9 mouse cellular contexts compared by ENCODE assay signal in genomic region chr16:44357571-44358268, GRCm38 (mm10). TPM values are rescaled to one million over a fixed set of nuclear protein-coding genes. Genes with fewer than 3 reads are reported as not detected.
DNase-seq lines count a peak whose midpoint lies in the region; ATAC-seq and TF ChIP-seq lines count a peak whose summit lies in the region.
"Had no signal": no experiment of that assay in that cellular context is flagged by ENCODE, and none has a peak within 500 bp of the region (broad histone marks: within the 10 kb centered on the region; RNA-seq: fewer than 3 reads in every experiment).

No protein-coding gene starts in this region.

- H3K4me2 ChIP-seq in liver, embryonic 14.5 days (ENCODE audit: low read depth): peak overlapping the region; percentile 45
- H3K4me2 ChIP-seq in stomach, embryonic 14.5 days (replicated peaks; ENCODE audit: low read depth, low read length): no peak overlapping the region
- H3K4me2 ChIP-seq: hindbrain, embryonic 15.5 days had no signal

- 57% methylated on average over 4 of the region's 4 CpGs for WGBS in liver, embryonic 14.5 days (ENCODE audit: insufficient replicate concordance)
- WGBS in stomach, embryonic 14.5 days: 71% methylated on average over 4 of the region's 4 CpGs
- WGBS in hindbrain, embryonic 10.5 days: 81% methylated on average over 4 of the region's 4 CpGs

- H3K9me3 ChIP-seq in ES-Bruce4 (replicated peaks; ENCODE audit: control insufficient read depth, insufficient read depth, low read length, poor library complexity, severe bottlenecking): no peaks in the 10 kb centered on the region
- H3K9me3 ChIP-seq in liver, embryonic 14.5 days (ENCODE audit: control insufficient read depth, low read length): no peaks in the 10 kb centered on the region
- H3K9me3 ChIP-seq in stomach, embryonic 14.5 days (ENCODE audit: control insufficient read depth, low read depth, low read length): no peaks in the 10 kb centered on the region
- no peaks in the 10 kb centered on the region for H3K9me3 ChIP-seq in hindbrain, embryonic 10.5 days
- H3K9me3 ChIP-seq: hindbrain, embryonic 15.5 days had no signal

- no peaks in the 10 kb centered on the region for H3K27me3 ChIP-seq in ES-Bruce4 (ENCODE audit: control insufficient read depth, insufficient read depth, low read length, poor library complexity, severe bottlenecking)
- no peaks in the 10 kb centered on the region for H3K27me3 ChIP-seq in liver, embryonic 14.5 days (ENCODE audit: control insufficient read depth, insufficient read depth, low read length)
- no peaks in the 10 kb centered on the region for H3K27me3 ChIP-seq in stomach, embryonic 14.5 days (ENCODE audit: control insufficient read depth, insufficient read depth, low read length)
- H3K27me3 ChIP-seq in hindbrain, embryonic 10.5 days (ENCODE audit: insufficient read depth, poor library complexity, severe bottlenecking): no peaks in the 10 kb centered on the region
- H3K27me3 ChIP-seq: hindbrain, embryonic 15.5 days had no signal

- DNase-seq in adrenal gland, postnatal 10 days: peak; percentile 25
- peak; percentile 42 to 43 for DNase-seq in heart, postnatal 10 days
- DNase-seq in liver, embryonic 14.5 days (ENCODE audit: low read depth in 3 of 3, low spot score in 3 of 3): peak; percentile 81 to 83 (median 81)
- DNase-seq in hindbrain, embryonic 10.5 days (ENCODE audit: low spot score): no peak
- DNase-seq in layer of hippocampus, postnatal 25 days (ENCODE audit: extremely low spot score in 1 of 2, low spot score in 1 of 2): no peak
- no peak for DNase-seq in cerebellum, postnatal 14 days

- TF ChIP-seq EP300 in ES-Bruce4 (IDR thresholded peaks at IDR 0.05; ENCODE audit: insufficient read depth, low read depth, low read length): peak; percentile 53; the same call in 1 of the 2 replicates
- no peak for TF ChIP-seq EP300 in liver, embryonic 14.5 days (IDR thresholded peaks at IDR 0.05; ENCODE audit: low read depth)

- TF ChIP-seq POLR2A in ES-Bruce4 (IDR thresholded peaks at IDR 0.05; ENCODE audit: insufficient read depth, low read length): no peak

- H3K27ac ChIP-seq in ES-Bruce4 (ENCODE audit: insufficient read depth, low read length): no peak overlapping the region
- no peak overlapping the region for H3K27ac ChIP-seq in liver, embryonic 14.5 days
- H3K27ac ChIP-seq in stomach, embryonic 14.5 days (ENCODE audit: low read length): no peak overlapping the region
- H3K27ac ChIP-seq in hindbrain, embryonic 10.5 days: no peak overlapping the region
- H3K27ac ChIP-seq: hindbrain, embryonic 15.5 days had no signal

- intact Hi-C loops in heart, postnatal 10 days (cut with DNase I): no loop called here

- ATAC-seq in liver, embryonic 14.5 days (ENCODE audit: insufficient read depth): peak; percentile 99
- ATAC-seq in stomach, embryonic 14.5 days (ENCODE audit: insufficient number of reproducible peaks, insufficient read depth, low FRiP score, low read depth): peak; percentile 79; the same call in 1 of the 2 replicates

- peaks cover 3% of the 10 kb centered on the region; the same call in 1 of the 2 replicates for H3K36me3 ChIP-seq in ES-Bruce4 (ENCODE audit: control insufficient read depth, insufficient read depth, low read length, poor library complexity, severe bottlenecking)
- no peaks in the 10 kb centered on the region; the same call in 1 of the 2 replicates for H3K36me3 ChIP-seq in liver, embryonic 14.5 days (replicated peaks; ENCODE audit: control insufficient read depth, insufficient read depth, low read depth)
- H3K36me3 ChIP-seq in stomach, embryonic 14.5 days (ENCODE audit: control insufficient read depth, insufficient read depth, low read length): no peaks in the 10 kb centered on the region; the same call in 1 of the 2 replicates
- H3K36me3 ChIP-seq in hindbrain, embryonic 10.5 days: peaks cover 44% of the 10 kb centered on the region

- H3K9ac ChIP-seq in ES-Bruce4 (ENCODE audit: low read depth, poor library complexity, severe bottlenecking): no peak overlapping the region
- no peak overlapping the region for H3K9ac ChIP-seq in liver, embryonic 14.5 days (replicated peaks)
- no peak overlapping the region for H3K9ac ChIP-seq in stomach, embryonic 14.5 days (replicated peaks; ENCODE audit: low read depth, low read length)
- H3K9ac ChIP-seq: hindbrain, embryonic 15.5 days had no signal

- H3K4me3 ChIP-seq in ES-Bruce4 (ENCODE audit: low read depth, low read length): no peak overlapping the region
- no peak overlapping the region for H3K4me3 ChIP-seq in liver, embryonic 14.5 days (ENCODE audit: insufficient read depth in 1 of 2, low read depth in 2 of 2, low read length in 2 of 2)
- H3K4me3 ChIP-seq in stomach, embryonic 14.5 days (ENCODE audit: low read depth, low read length): no peak overlapping the region
- no peak overlapping the region for H3K4me3 ChIP-seq in hindbrain, embryonic 10.5 days
- H3K4me3 ChIP-seq: hindbrain, embryonic 15.5 days had no signal

- TF ChIP-seq CTCF in ES-Bruce4 (IDR thresholded peaks at IDR 0.05; ENCODE audit: low read depth, low read length): no peak
- no peak for TF ChIP-seq CTCF in liver, embryonic 14.5 days (IDR thresholded peaks at IDR 0.05; ENCODE audit: low read depth)

- H3K4me1 ChIP-seq in ES-Bruce4 (ENCODE audit: control insufficient read depth, insufficient read depth, low read length): peaks cover 2% of the 10 kb centered on the region
- peaks cover 11 to 12% of the 10 kb centered on the region in 2 experiments for H3K4me1 ChIP-seq in liver, embryonic 14.5 days (replicated peaks; ENCODE audit: control insufficient read depth in 2 of 2, insufficient read depth in 2 of 2, low read length in 1 of 2)
- H3K4me1 ChIP-seq in stomach, embryonic 14.5 days (ENCODE audit: control insufficient read depth, insufficient read depth, low read length): no peaks in the 10 kb centered on the region
- no peaks in the 10 kb centered on the region for H3K4me1 ChIP-seq in hindbrain, embryonic 10.5 days (replicated peaks)
- H3K4me1 ChIP-seq: hindbrain, embryonic 15.5 days had no signal

RNA-seq across cellular contexts. Expression of gene Spice1, which starts 10.8 kb away (rescaled TPM):
- polyA plus RNA-seq in ES-Bruce4 (2011; ENCODE audit: insufficient read depth, insufficient read length, low read depth, missing spikeins): 56.9 and 60.9 TPM in 2 replicates
- total RNA-seq in adrenal gland, postnatal 10 days (2021): 10 to 100 TPM; 15.3 to 20.1 TPM
- total RNA-seq in heart, postnatal 10 days (2021): 1 to 10 TPM; 6.8 to 8.9 TPM
- polyA plus RNA-seq in liver, embryonic 14.5 days (2012; rRNA removed): 6.2 and 8.3 TPM in 2 replicates
- polyA plus RNA-seq in liver, embryonic 14.5 days (2014; fragmentation: Nextera tagmentation; extraction: Ambion mirVana): 4.8 and 9.2 TPM in 2 replicates
- polyA plus RNA-seq in stomach, embryonic 14.5 days (2014; fragmentation: Nextera tagmentation; extraction: Ambion mirVana): 30.0 and 34.1 TPM in 2 replicates
- 21.7 and 28.1 TPM in 2 replicates for polyA plus RNA-seq in hindbrain, embryonic 10.5 days (2016; fragmentation: Nextera tagmentation; extraction: Ambion mirVana)
- 10 to 100 TPM; 15.7 to 19.1 TPM for total RNA-seq in layer of hippocampus, postnatal 25 days (2021)

RNA-seq across cellular contexts. Expression of gene Sidt1, which starts 24.7 kb away (rescaled TPM):
- polyA plus RNA-seq in ES-Bruce4 (2011; ENCODE audit: insufficient read depth, insufficient read length, low read depth, missing spikeins): not detected in 2 replicates
- 1 to 10 TPM; 7.5 to 8.2 TPM for total RNA-seq in adrenal gland, postnatal 10 days (2021)
- total RNA-seq in heart, postnatal 10 days (2021): under 1 TPM; 0.27 to 0.36 TPM
- 0.01 and 0.08 TPM in 2 replicates for polyA plus RNA-seq in liver, embryonic 14.5 days (2012; rRNA removed)
- polyA plus RNA-seq in liver, embryonic 14.5 days (2014; fragmentation: Nextera tagmentation; extraction: Ambion mirVana): not detected in 2 replicates
- polyA plus RNA-seq in stomach, embryonic 14.5 days (2014; fragmentation: Nextera tagmentation; extraction: Ambion mirVana): 4.3 and 4.5 TPM in 2 replicates
- 0.05 and 0.09 TPM in 2 replicates for polyA plus RNA-seq in hindbrain, embryonic 10.5 days (2016; fragmentation: Nextera tagmentation; extraction: Ambion mirVana)
- 10 to 100 TPM; 39.6 to 49.7 TPM for total RNA-seq in layer of hippocampus, postnatal 25 days (2021)

RNA-seq across cellular contexts. Expression of gene Cfap44, which starts 36.9 kb away (rescaled TPM):
- 2.7 and 4.0 TPM in 2 replicates for polyA plus RNA-seq in ES-Bruce4 (2011; ENCODE audit: insufficient read depth, insufficient read length, low read depth, missing spikeins)
- 1 to 10 TPM in 1 of 2 experiments, under 1 TPM in 1; 0.42 to 1.1 TPM for total RNA-seq in adrenal gland, postnatal 10 days (2021)
- not detected for total RNA-seq in heart, postnatal 10 days (2021)
- 0.19 and 0.59 TPM in 2 replicates for polyA plus RNA-seq in liver, embryonic 14.5 days (2012; rRNA removed)
- 0.24 and 0.47 TPM in 2 replicates for polyA plus RNA-seq in liver, embryonic 14.5 days (2014; fragmentation: Nextera tagmentation; extraction: Ambion mirVana)
- polyA plus RNA-seq in stomach, embryonic 14.5 days (2014; fragmentation: Nextera tagmentation; extraction: Ambion mirVana): 0.25 and 0.48 TPM in 2 replicates
- polyA plus RNA-seq in hindbrain, embryonic 10.5 days (2016; fragmentation: Nextera tagmentation; extraction: Ambion mirVana): 3.0 and 4.4 TPM in 2 replicates
- total RNA-seq in layer of hippocampus, postnatal 25 days (2021): 1 to 10 TPM; 5.7 to 9.8 TPM

Comparison
In these comparisons a context has a peak if more than half of its experiments do, and no peak if none do; other contexts are left out.
1. DNase-seq: peak in adrenal gland, postnatal 10 days (single experiment), heart, postnatal 10 days (2 of 2) and liver, embryonic 14.5 days (3 of 3); none in hindbrain, embryonic 10.5 days (single experiment), layer of hippocampus, postnatal 25 days (0 of 2) and cerebellum, postnatal 14 days (0 of 2).